Comparison of ENCODE assay signal across 30 mouse cellular contexts in the genomic region with DNA sequence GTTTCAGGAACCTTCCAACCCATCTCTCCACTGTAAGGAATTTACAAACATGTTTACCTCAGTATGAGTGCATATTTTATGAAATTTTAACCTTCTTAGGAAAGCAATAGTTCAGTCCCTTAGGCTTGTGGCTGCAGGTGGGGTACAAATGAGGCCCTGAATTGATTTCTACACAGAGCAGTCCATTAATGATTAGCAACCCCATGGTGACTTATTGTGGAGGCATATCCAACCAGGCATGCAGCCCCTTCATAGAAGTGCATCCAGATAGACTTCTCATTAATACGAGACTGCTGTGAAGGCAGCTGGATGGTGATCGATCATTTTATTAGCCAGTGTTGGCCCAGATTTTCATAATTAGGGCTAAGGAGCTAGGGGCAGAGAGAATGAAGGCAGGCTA.
DNase-seq lines count a peak whose midpoint lies in the region; ATAC-seq and TF ChIP-seq lines count a peak whose summit lies in the region.
"Had no signal": no experiment of that assay in that cellular context is flagged by ENCODE, and none has a peak within 500 bp of the region (broad histone marks: within the 10 kb centered on the region; RNA-seq: fewer than 3 reads in every experiment).

No protein-coding gene starts in this region.

- H3K9ac ChIP-seq in kidney, embryonic 16.5 days (replicated peaks; ENCODE audit: low read length) = no peak overlapping the region
- H3K9ac ChIP-seq: embryonic facial prominence, embryonic 12.5 days; embryonic facial prominence, embryonic 15.5 days; forebrain, embryonic 12.5 days; forebrain, embryonic 15.5 days; heart, embryonic 12.5 days; heart, embryonic 15.5 days; hindbrain, embryonic 13.5 days had no signal

- no peak overlapping the region for H3K4me3 ChIP-seq in kidney, embryonic 16.5 days (ENCODE audit: low read length)
- H3K4me3 ChIP-seq: embryonic facial prominence, embryonic 12.5 days; embryonic facial prominence, embryonic 15.5 days; erythroblast, embryonic 14.5 days; forebrain, embryonic 12.5 days; forebrain, embryonic 15.5 days; heart, embryonic 12.5 days; heart, embryonic 15.5 days; hindbrain, embryonic 10.5 days; hindbrain, embryonic 13.5 days had no signal

- no peaks in the 10 kb centered on the region for H3K4me1 ChIP-seq in kidney, embryonic 16.5 days (ENCODE audit: insufficient read depth, low read length)
- H3K4me1 ChIP-seq: embryonic facial prominence, embryonic 12.5 days; embryonic facial prominence, embryonic 15.5 days; heart, embryonic 12.5 days; hindbrain, embryonic 10.5 days had no signal

- DNase-seq in kidney, adult 9 months = peak; percentile 9
- DNase-seq in kidney, adult 11 months = no peak
- DNase-seq in kidney, adult 8-10 months = no peak
- DNase-seq in brain, embryonic 14.5 days (ENCODE audit: low read depth) = peak; percentile 24
- DNase-seq in kidney, postnatal 4 days = peak; percentile 6 to 16
- DNase-seq in spleen, adult 18-20 months = no peak
- DNase-seq: adrenal gland, postnatal 10 days; adrenal gland, postnatal 36 days; B cell, adult 2 months; cerebellum, adult 11 months; cerebellum, adult 2 months; cerebellum, adult 9-11 months; cerebellum, postnatal 25 days; gastrocnemius, postnatal 25 days; heart, adult 18-20 months; heart, postnatal 10 days; heart, postnatal 36 days had no signal

- H3K9me3 ChIP-seq in kidney, embryonic 16.5 days (ENCODE audit: low read length) = no peaks in the 10 kb centered on the region
- H3K9me3 ChIP-seq: embryonic facial prominence, embryonic 12.5 days; embryonic facial prominence, embryonic 15.5 days; forebrain, embryonic 12.5 days; forebrain, embryonic 15.5 days; heart, embryonic 12.5 days; heart, embryonic 15.5 days; hindbrain, embryonic 10.5 days; hindbrain, embryonic 13.5 days had no signal

- H3K27ac ChIP-seq in kidney, embryonic 16.5 days (ENCODE audit: low read length) = peak overlapping the region; percentile 48
- H3K27ac ChIP-seq: embryonic facial prominence, embryonic 12.5 days; embryonic facial prominence, embryonic 15.5 days; forebrain, embryonic 12.5 days; forebrain, embryonic 15.5 days; heart, embryonic 15.5 days; hindbrain, embryonic 10.5 days; hindbrain, embryonic 13.5 days had no signal

- WGBS in kidney, embryonic 16.5 days = 55% methylated on average over 2 of the region's 2 CpGs

- no peaks in the 10 kb centered on the region for H3K27me3 ChIP-seq in kidney, embryonic 16.5 days (ENCODE audit: insufficient read depth, low read length)
- H3K27me3 ChIP-seq: CH12.LX; embryonic facial prominence, embryonic 12.5 days; embryonic facial prominence, embryonic 15.5 days; forebrain, embryonic 12.5 days; forebrain, embryonic 15.5 days; heart, embryonic 12.5 days; heart, embryonic 15.5 days; hindbrain, embryonic 13.5 days; Patski had no signal

- TF ChIP-seq POLR2A in brain, embryonic 14.5 days (IDR thresholded peaks at IDR 0.05; ENCODE audit: borderline replicate concordance, extremely low read depth, insufficient read depth, insufficient read length, poor library complexity, severe bottlenecking) = no peak

- H3K36me3 ChIP-seq in kidney, embryonic 16.5 days (ENCODE audit: insufficient read depth, low read length) = no peaks in the 10 kb centered on the region
- H3K36me3 ChIP-seq: embryonic facial prominence, embryonic 12.5 days; embryonic facial prominence, embryonic 15.5 days; forebrain, embryonic 12.5 days; forebrain, embryonic 15.5 days; G1E; heart, embryonic 12.5 days; heart, embryonic 15.5 days; hindbrain, embryonic 10.5 days; hindbrain, embryonic 13.5 days had no signal

- TF ChIP-seq CTCF in brain, embryonic 14.5 days (IDR thresholded peaks at IDR 0.05; ENCODE audit: borderline replicate concordance, extremely low read depth, insufficient read depth, insufficient read length) = no peak

- H3K4me2 ChIP-seq in kidney, embryonic 16.5 days (replicated peaks; ENCODE audit: low read depth, low read length) = no peak overlapping the region
- H3K4me2 ChIP-seq: embryonic facial prominence, embryonic 12.5 days; embryonic facial prominence, embryonic 15.5 days; forebrain, embryonic 12.5 days; forebrain, embryonic 15.5 days; heart, embryonic 12.5 days; heart, embryonic 15.5 days; hindbrain, embryonic 13.5 days had no signal

- ATAC-seq in kidney, embryonic 16.5 days (ENCODE audit: low FRiP score, low TSS enrichment) = peak; percentile 88
- ATAC-seq: forebrain, embryonic 15.5 days; Patski had no signal

Comparison
In these comparisons a context has a peak if more than half of its experiments do, and no peak if none do; other contexts are left out.
1. DNase-seq: peak in kidney, adult 9 months (single experiment), brain, embryonic 14.5 days (single experiment) and kidney, postnatal 4 days (2 of 2); none in kidney, adult 11 months (single experiment), kidney, adult 8-10 months (0 of 2) and spleen, adult 18-20 months (0 of 2).